Mouse (Mus musculus): Measurements from ENCODE around the gene Krtap5-5.
"Not testable (repeated sequence)": the region's sequence is repeated elsewhere in the genome, so short reads cannot be mapped to it uniquely, and the experiment has no call there.

Gene Krtap5-5

GRCm38 (mm10) chr7:142229871-142230270 lies at the start of gene Krtap5-5:
Krtap5-5 (minus strand) TSS chr7:142229971.
- DNase-seq (ENCODE audit: low read depth, low spot score), result not testable (repeated sequence)

GRCm38 (mm10) chr7:142279291-142279690 lies 49.5 kb upstream of the Krtap5-5 start:
- not testable (repeated sequence) for DNase-seq (ENCODE audit: low read depth, low spot score)

DNA sequence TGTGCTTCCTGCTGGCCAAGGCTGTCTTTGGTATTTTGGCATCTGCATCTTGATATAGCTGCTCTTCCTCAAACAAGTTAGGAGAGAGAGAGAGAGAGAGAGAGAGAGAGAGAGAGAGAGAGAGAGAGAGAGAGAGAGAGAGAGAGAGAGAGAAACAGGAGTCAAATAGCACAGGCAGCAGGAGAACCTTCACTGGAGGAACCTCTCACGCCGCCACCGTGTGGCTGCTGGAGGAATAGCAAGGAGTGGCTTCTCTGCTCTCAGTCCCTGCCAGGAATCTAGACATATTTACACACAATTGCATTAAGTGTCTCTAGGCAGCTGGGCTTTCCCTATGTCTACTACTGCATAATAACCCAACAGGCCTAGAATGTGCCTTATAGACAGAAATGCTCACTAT lies 48.4 kb upstream of the Krtap5-5 start:
- not testable (repeated sequence) for DNase-seq (ENCODE audit: low read depth, low spot score)

DNA sequence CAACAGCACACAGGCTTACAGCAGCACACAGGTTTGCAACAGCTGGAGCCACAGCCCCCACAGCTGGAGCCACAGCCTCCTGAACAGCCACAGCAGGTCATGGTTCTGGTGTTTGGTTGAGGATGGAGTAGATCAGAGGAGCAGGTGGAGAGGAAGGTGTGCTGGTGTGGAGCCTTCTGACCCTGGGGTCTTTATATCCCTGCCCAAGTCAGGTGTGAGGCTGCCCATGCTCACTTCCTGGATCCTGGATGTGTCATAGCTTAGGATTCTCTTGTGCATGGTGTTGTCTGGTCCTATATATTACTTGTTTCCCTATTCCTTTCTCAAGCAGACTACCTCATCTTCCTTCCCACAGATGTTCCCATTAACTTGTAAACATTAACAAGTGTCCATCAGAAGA lies 44.5 kb upstream of the Krtap5-5 start, which contains the start of gene Gm4559:
Gene Gm4559 (minus strand): TSS at position 101 of the 400 bp plus-strand sequence.
- DNase-seq (ENCODE audit: low read depth, low spot score), result not testable (repeated sequence)

GRCm38 (mm10) chr7:142258254-142258653 lies 28.5 kb upstream of the Krtap5-5 start, which contains the start of gene Gm2431:
Gm2431 (minus strand) TSS chr7:142258354.
- DNase-seq (ENCODE audit: low read depth, low spot score), result not testable (repeated sequence)

DNA sequence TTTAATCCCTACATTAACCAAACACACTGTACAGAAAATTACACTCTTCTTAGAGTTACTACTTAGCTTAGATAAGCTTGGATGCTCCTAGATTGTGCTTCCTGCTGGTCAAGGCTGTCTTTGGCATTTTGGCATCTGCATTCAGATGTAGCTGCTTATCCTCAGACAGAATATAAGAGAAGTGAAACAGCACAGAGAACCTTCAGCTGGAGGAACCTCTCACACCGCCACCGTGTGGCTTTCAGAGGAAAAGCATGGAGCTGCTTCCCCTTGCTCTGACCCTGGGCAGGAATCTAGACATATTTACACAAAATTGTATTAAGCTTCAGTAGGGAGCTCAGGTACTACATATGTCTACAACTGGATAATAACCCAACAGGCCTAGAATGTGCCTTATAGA lies 25.7 kb upstream of the Krtap5-5 start:
- DNase-seq (ENCODE audit: low read depth, low spot score), result no peak

DNA sequence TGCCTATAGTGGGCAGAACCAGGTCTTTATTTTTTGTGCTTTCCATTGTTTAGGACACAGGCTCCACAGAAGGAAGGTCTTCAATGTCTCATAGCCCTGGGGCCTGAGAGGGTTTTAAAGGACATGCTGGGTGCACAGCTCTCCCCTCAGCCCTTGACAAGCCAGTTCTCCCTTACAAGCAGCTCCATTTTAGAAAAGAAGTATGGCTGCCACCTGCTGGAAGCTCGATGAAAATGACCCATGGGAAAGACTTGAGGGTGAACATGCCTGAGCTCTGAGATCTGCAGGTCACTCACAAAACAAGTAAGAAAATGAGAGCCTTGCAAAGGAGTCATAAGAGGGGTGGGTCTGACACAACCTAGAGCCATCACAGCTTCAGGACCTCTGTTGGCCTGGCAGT lies 20.1 kb upstream of the Krtap5-5 start:
- DNase-seq (ENCODE audit: low read depth, low spot score), result no peak

- no peak for DNase-seq (ENCODE audit: low read depth, low spot score)
Observed at GRCm38 (mm10) chr7:142240978-142241377, 11.2 kb upstream of the Krtap5-5 start, which contains the start of gene Gm40460. Gm40460 (minus strand) TSS chr7:142241078.

DNA sequence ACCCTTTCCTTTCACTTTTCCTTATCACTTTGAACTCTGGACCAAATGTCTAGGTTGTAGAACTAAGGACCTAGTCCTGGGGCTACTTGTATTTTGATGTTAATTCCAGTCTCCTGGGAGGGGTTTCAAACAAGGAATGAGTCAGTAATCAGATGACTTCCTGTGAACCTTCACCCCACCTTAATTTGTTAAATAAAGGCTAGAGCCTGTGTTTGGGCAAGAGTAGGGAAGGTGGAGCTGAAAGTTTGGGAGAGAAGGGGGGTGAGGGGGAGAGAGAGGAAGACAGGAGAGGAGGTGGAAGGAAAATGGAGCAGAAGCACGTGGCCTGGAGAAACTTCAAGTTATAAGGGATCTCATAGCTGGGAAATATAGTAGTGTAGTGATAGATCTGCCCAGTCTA lies 1.8 kb upstream of the Krtap5-5 start:
- no peak for DNase-seq (ENCODE audit: low read depth, low spot score)

DNA sequence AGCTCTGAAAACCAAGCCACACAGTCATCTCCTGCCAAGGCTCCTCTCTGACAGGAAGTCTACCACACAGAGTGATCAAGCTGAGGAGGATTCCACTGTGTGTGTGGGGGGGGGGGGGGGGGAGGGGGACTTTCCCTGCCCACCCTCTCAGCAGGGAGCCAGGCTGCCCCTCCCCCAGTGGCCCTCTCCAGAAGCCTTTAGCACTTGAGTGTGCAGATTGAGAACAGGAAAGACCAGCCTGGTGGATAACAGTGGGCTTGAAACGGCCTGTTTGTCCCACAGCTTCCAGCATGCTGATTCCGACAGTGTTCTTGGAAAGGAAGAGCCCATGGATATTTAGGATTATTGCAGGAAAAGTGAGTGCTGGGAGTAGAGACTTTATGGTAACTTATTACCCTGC lies 5.3 kb downstream of the Krtap5-5 start:
- no peak for DNase-seq (ENCODE audit: low read depth, low spot score)

DNA sequence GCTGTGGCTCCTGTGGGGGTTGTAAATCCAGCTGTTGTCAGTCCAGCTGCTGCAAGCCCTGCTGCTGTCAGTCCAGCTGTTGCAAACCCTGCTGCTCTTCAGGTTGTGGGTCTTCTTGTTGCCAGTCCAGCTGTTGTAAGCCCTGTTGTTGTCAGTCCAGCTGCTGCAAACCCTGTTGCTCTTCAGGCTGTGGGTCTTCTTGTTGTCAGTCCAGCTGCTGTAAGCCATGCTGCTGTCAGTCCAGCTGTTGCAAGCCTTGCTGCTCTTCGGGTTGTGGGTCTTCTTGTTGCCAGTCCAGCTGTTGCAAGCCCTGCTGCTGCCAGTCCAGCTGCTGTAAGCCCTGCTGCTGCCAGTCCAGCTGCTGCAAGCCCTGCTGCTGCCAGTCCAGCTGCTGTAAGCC lies 17.6 kb downstream of the Krtap5-5 start:
- not testable (repeated sequence) for DNase-seq (ENCODE audit: low read depth, low spot score)

DNA sequence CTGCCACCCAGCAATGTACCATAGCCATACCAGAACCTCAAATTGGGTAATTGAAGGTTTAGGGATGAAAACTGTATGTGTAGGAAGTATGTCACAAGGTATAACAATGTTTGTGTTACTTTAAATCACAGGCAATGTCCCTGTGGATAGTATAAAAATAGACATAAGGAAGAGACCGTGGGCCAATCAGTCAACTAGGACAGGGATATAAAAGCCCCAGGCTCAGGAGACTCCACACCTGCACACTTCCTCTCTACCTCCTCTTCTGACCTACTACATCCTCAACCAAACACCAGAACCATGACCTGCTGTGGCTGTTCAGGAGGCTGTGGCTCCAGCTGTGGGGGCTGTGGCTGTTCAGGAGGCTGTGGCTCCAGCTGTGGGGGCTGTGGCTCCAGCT lies 18.2 kb downstream of the Krtap5-5 start, which contains the start of gene Gm7579:
Gene Gm7579 (plus strand): TSS at position 301 of the 400 bp plus-strand sequence.
- DNase-seq (ENCODE audit: low read depth, low spot score), result no peak

DNA sequence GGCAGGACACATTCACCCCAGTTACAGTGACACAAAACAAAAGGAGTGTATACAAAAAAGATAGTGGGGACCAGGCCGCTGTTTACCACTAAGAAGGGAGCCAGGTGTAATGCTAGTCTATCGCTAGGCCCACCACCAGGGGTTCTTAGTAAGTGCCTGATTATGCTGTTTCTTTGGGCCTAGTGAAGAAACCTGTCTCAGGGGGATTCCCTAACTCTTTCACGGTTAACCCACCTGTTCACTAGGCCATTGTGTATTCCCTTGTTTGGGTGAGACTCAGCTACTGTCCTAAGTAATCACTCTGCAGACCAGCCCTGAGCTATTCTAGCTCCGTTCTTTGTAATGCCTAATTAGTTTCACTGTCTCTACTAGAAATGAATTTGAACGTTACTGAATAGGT lies 22.9 kb downstream of the Krtap5-5 start:
- not testable (repeated sequence) for DNase-seq (ENCODE audit: low read depth, low spot score)

DNA sequence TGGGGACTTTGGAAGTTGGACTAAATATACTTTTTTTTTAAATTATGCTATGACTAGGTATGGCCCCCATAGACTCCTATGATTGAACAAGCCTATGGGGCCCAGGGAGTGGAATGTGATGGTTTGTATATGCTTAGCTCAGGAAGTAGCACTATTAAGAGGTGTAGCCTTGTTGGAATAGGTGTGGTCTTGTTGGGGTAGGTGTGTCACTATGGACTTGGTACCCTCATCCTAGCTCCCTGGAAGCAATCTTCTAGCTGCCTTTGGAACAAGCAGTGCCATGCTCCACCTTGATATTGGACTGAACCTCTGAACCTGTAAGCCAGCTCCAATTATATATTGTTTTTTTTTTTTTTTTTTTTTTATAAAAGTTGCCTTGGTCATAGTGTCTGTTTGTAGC lies 24.3 kb downstream of the Krtap5-5 start:
- DNase-seq (ENCODE audit: low read depth, low spot score), result no peak

- no peak for DNase-seq (ENCODE audit: low read depth, low spot score)
Observed at GRCm38 (mm10) chr7:142201064-142201463, 28.7 kb downstream of the Krtap5-5 start, which contains the start of gene Krtap5-3. Krtap5-3 (plus strand) TSS chr7:142201364.

DNA sequence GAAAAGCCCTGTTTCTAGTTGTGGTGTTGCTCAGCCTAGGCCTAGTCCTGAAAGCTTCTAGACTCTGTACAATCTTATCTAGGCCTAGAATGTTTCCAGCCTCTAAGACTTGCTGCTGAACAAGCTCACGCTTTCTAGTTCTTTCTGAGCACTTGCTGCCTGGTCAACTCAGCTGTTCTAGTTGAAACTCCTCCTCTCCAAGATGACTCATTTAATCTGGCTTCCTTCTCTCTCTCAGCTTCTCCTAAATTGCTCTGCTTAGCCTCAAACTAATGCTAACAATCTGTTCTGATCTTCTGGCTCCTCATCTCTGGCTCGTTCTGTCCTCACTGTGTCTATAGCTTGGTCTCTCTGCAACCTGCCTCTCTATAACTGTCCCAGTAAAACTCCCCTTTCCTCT lies 31.0 kb downstream of the Krtap5-5 start:
- no peak for DNase-seq (ENCODE audit: low read depth, low spot score)

DNA sequence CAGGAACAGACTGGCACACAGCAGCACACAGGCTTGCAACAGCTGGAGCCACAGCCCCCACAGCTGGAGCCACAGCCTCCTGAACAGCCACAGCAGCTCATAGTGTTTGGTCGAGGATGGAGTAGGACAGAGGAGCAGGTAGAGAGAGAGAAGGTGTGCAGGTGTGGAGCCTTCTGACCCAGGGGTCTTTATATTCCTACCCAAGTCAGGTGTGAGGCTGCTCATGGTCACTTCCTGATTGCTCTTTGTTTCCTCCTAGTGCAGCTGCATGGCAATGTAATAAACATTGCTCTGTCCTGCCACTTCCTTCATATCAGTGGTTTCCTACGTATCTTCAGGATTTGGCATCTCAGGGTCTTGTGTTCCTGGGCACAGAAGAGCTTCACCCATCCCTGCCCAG lies 39.5 kb downstream of the Krtap5-5 start, which contains the start of gene Gm10153:
Gene Gm10153 (minus strand): TSS at position 101 of the 400 bp plus-strand sequence.
- DNase-seq (ENCODE audit: low read depth, low spot score), result no peak

DNA sequence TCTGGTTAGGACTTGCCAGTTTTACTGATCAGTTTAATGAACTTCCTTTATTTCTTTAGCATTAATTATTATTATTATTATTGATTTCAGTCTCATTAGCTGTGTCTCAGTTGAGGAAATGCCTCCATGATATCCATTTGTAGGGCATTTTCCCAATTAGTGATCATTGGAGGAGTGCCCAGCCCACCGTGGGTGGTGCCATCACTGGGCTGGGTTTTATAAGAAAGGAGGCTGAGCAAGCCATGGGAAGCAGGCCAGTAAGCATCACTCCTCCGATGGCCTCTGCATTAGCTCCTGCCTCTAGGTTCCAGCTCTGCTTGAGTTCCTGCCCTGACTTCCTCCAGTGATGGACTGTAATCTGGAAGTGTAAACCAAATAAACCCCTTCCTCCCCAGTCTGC lies 41.6 kb downstream of the Krtap5-5 start:
- DNase-seq (ENCODE audit: low read depth, low spot score), result no peak

DNA sequence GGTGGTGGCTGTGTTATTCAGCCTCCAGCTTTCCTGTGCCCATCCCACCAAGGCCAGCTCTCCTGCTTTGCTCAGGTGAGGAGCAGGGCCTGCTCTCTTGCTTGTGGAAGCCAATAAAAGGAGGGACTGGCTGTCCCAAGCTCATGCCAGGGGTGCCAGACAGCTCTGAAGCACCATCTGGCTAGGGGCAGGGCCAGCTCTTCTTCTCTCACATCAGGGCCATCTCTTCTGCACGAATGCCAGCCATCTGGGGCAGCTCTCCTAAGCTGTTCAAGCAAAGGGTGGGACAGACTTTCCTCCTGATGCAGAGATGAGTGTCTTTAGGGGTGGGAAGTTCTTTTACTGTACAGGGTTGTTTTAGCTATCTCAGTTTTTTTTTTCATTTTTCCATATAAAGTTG lies 48.8 kb downstream of the Krtap5-5 start:
- no peak for DNase-seq (ENCODE audit: low read depth, low spot score)
